Mouse (Mus musculus): Measurements from ENCODE around the gene Rhcg. TPM values are rescaled to one million over a fixed set of nuclear protein-coding genes. Genes with fewer than 3 reads are reported as not detected.

The Rhcg gene
- polyA plus RNA-seq, 1 experiment from 2014 or later, result 0.97 TPM

- Histone ChIP-seq H3K4me3 (ENCODE audit: low read depth, low read length) (no peak overlapping the region), H3K4me1 (ENCODE audit: control insufficient read depth, insufficient read depth, low read length) (peaks cover 13% of the 10 kb centered on the region), H3K4me2 (ENCODE audit: low read depth) (no peak overlapping the region), H3K27ac (ENCODE audit: low read depth, low read length) (no peak overlapping the region), H3K27me3 (ENCODE audit: control insufficient read depth, insufficient read depth, low read length) (peaks cover 73% of the 10 kb centered on the region), H3K36me3 (ENCODE audit: control insufficient read depth, insufficient read depth, low read length) (no peaks in the 10 kb centered on the region), H3K9ac (ENCODE audit: low read length) (no peak overlapping the region), H3K9me3 (ENCODE audit: control insufficient read depth, low read length) (no peaks in the 10 kb centered on the region)
- ATAC-seq (ENCODE audit: insufficient read depth, low FRiP score, low TSS enrichment) (no peak), DNase-seq (ENCODE audit: low spot score) (peak; percentile 40)
- 6% methylated on average over 10 of the region's 10 CpGs for WGBS
These were observed 64.8 kb downstream of the Rhcg start for GRCm38 (mm10) chr7:79552702-79553101.

GRCm38 (mm10) chr7:79548893-79549555 is 68.4 kb downstream of the Rhcg start:
- Histone ChIP-seq H3K36me3 (ENCODE audit: control insufficient read depth, insufficient read depth, low read length) (no peaks in the 10 kb centered on the region), H3K4me3 (ENCODE audit: low read depth, low read length) (no peak overlapping the region), H3K9me3 (ENCODE audit: control insufficient read depth, low read length) (no peaks in the 10 kb centered on the region), H3K9ac (ENCODE audit: low read length) (0 out of 2 replicates have a peak overlapping the region, but pooled peaks have one; percentile 5), H3K27me3 (ENCODE audit: control insufficient read depth, insufficient read depth, low read length) (peaks cover 67% of the 10 kb centered on the region), H3K4me2 (ENCODE audit: low read depth) (no peak overlapping the region), H3K4me1 (ENCODE audit: control insufficient read depth, insufficient read depth, low read length) (peaks cover 15% of the 10 kb centered on the region), H3K27ac (ENCODE audit: low read depth, low read length) (peak overlapping the region; percentile 34; the same call in 1 of the 2 replicates)
- ATAC-seq (ENCODE audit: insufficient read depth, low FRiP score, low TSS enrichment) (no peak), DNase-seq (ENCODE audit: low spot score) (no peak)
- 24% methylated on average over 12 of the region's 12 CpGs for WGBS

- Histone ChIP-seq H3K4me3 (ENCODE audit: low read depth, low read length) (no peak overlapping the region), H3K4me2 (ENCODE audit: low read depth) (no peak overlapping the region; the same call in 1 of the 2 replicates), H3K27ac (ENCODE audit: low read depth, low read length) (no peak overlapping the region), H3K27me3 (ENCODE audit: control insufficient read depth, insufficient read depth, low read length) (peaks cover 64% of the 10 kb centered on the region), H3K4me1 (ENCODE audit: control insufficient read depth, insufficient read depth, low read length) (peaks cover 24% of the 10 kb centered on the region), H3K36me3 (ENCODE audit: control insufficient read depth, insufficient read depth, low read length) (no peaks in the 10 kb centered on the region), H3K9me3 (ENCODE audit: control insufficient read depth, low read length) (no peaks in the 10 kb centered on the region), H3K9ac (ENCODE audit: low read length) (peak overlapping the region; percentile 35; the same call in 1 of the 2 replicates)
- DNase-seq (ENCODE audit: low spot score) (peak; percentile 89), ATAC-seq (ENCODE audit: insufficient read depth, low FRiP score, low TSS enrichment) (peak; percentile 52)
- 2% methylated on average over 15 of the region's 15 CpGs for WGBS
These were observed 70.4 kb downstream of the Rhcg start for GRCm38 (mm10) chr7:79547092-79547491.

- no peak overlapping the region for H3K4me2 ChIP-seq (ENCODE audit: low read depth)
- no peaks in the 10 kb centered on the region for H3K36me3 ChIP-seq (ENCODE audit: control insufficient read depth, insufficient read depth, low read length)
- H3K9me3 ChIP-seq (ENCODE audit: control insufficient read depth, low read length), result no peaks in the 10 kb centered on the region
- no peak overlapping the region for H3K4me3 ChIP-seq (ENCODE audit: low read depth, low read length)
- ATAC-seq (ENCODE audit: insufficient read depth, low FRiP score, low TSS enrichment) (no peak), DNase-seq (ENCODE audit: low spot score) (peak; percentile 15)
- 1% methylated on average over 7 of the region's 7 CpGs for WGBS
- no peak overlapping the region for H3K27ac ChIP-seq (ENCODE audit: low read depth, low read length)
- no peak overlapping the region; the same call in 1 of the 2 replicates for H3K9ac ChIP-seq (ENCODE audit: low read length)
- H3K4me1 ChIP-seq (ENCODE audit: control insufficient read depth, insufficient read depth, low read length), result peaks cover 24% of the 10 kb centered on the region
- H3K27me3 ChIP-seq (ENCODE audit: control insufficient read depth, insufficient read depth, low read length), result peaks cover 75% of the 10 kb centered on the region
These were observed 72.4 kb downstream of the Rhcg start for GRCm38 (mm10) chr7:79545066-79545400.

- Histone ChIP-seq H3K36me3 (ENCODE audit: control insufficient read depth, insufficient read depth, low read length) (no peaks in the 10 kb centered on the region), H3K4me2 (ENCODE audit: low read depth) (peak overlapping the region; percentile 44; the same call in 1 of the 2 replicates), H3K27ac (ENCODE audit: low read depth, low read length) (peak overlapping the region; percentile 96), H3K4me3 (ENCODE audit: low read depth, low read length) (no peak overlapping the region), H3K9me3 (ENCODE audit: control insufficient read depth, low read length) (no peaks in the 10 kb centered on the region), H3K27me3 (ENCODE audit: control insufficient read depth, insufficient read depth, low read length) (peaks cover 73% of the 10 kb centered on the region), H3K4me1 (ENCODE audit: control insufficient read depth, insufficient read depth, low read length) (peaks cover 22% of the 10 kb centered on the region), H3K9ac (ENCODE audit: low read length) (peak overlapping the region; percentile 69)
- ATAC-seq (ENCODE audit: insufficient read depth, low FRiP score, low TSS enrichment) (0 out of 2 replicates have a peak, but pooled peaks have one; percentile 8), DNase-seq (ENCODE audit: low spot score) (peak; percentile 69)
- WGBS, result 2% methylated on average over 37 of the region's 37 CpGs
These were observed 73.0 kb downstream of the Rhcg start for GRCm38 (mm10) chr7:79544281-79545065.

Other genes with a start within 250 kb of the Rhcg start
- gene Rlbp1, start 230.6 kb downstream of the Rhcg start, polyA plus RNA-seq (2014; fragmentation: Nextera tagmentation; extraction: Ambion mirVana), result 0.50 and 1.1 TPM in 2 replicates
- 16.5 and 16.6 TPM in 2 replicates for gene Fanci, start 225.7 kb downstream of the Rhcg start, polyA plus RNA-seq (2014; fragmentation: Nextera tagmentation; extraction: Ambion mirVana)
- 36.9 and 45.1 TPM in 2 replicates for gene Polg, start 151.3 kb downstream of the Rhcg start, polyA plus RNA-seq (2014; fragmentation: Nextera tagmentation; extraction: Ambion mirVana)
- gene Ticrr, start 42.5 kb upstream of the Rhcg start, polyA plus RNA-seq (2014; fragmentation: Nextera tagmentation; extraction: Ambion mirVana), result 13.2 and 14.0 TPM in 2 replicates
- gene Kif7, start 98.1 kb upstream of the Rhcg start, polyA plus RNA-seq (2014; fragmentation: Nextera tagmentation; extraction: Ambion mirVana), result 5.0 and 5.2 TPM in 2 replicates
- 0.15 TPM in 1 of 2 replicates, not detected in the other for gene Plin1, start 115.2 kb upstream of the Rhcg start, polyA plus RNA-seq (2014; fragmentation: Nextera tagmentation; extraction: Ambion mirVana)
- 8.2 and 9.9 TPM in 2 replicates for gene Pex11a, start 125.5 kb upstream of the Rhcg start, polyA plus RNA-seq (2014; fragmentation: Nextera tagmentation; extraction: Ambion mirVana)
- 0.09 and 0.45 TPM in 2 replicates for gene Wdr93, start 125.5 kb upstream of the Rhcg start, polyA plus RNA-seq (2014; fragmentation: Nextera tagmentation; extraction: Ambion mirVana)
- gene Mesp1, start 176.1 kb upstream of the Rhcg start, polyA plus RNA-seq (2014; fragmentation: Nextera tagmentation; extraction: Ambion mirVana), result not detected in 2 replicates
- gene Mesp2, start 193.1 kb upstream of the Rhcg start, polyA plus RNA-seq (2014; fragmentation: Nextera tagmentation; extraction: Ambion mirVana), result 0.20 and 0.76 TPM in 2 replicates
- gene Anpep, start 243.4 kb upstream of the Rhcg start, polyA plus RNA-seq (2014; fragmentation: Nextera tagmentation; extraction: Ambion mirVana), result 7.1 and 7.9 TPM in 2 replicates